Mouse (Mus musculus) liver, adult (tissue): ENCODE data around the gene Ptprm.

Experiments used
- GATA4 ChIP-seq: IDR thresholded peaks from 2 replicates; pipeline ENCODE4 v1.6.1; 2014; ENCODE audit warnings: mild to moderate bottlenecking, low read length; ENCODE audit not compliant: insufficient replicate concordance

Ptprm gene

GRCm38 (mm10) chr17:67314491-67315205 is 39.6 kb downstream of the Ptprm start:
- no peak for TF ChIP-seq GATA4

- TF ChIP-seq GATA4 = no peak
Observed at GRCm38 (mm10) chr17:67308421-67308820, 45.8 kb downstream of the Ptprm start.

- no peak for TF ChIP-seq GATA4
Observed at GRCm38 (mm10) chr17:67306066-67306845, 48.0 kb downstream of the Ptprm start.

- no peak for TF ChIP-seq GATA4
Observed at GRCm38 (mm10) chr17:67304831-67305230, 49.4 kb downstream of the Ptprm start.

- no peak for TF ChIP-seq GATA4
Observed at GRCm38 (mm10) chr17:67303326-67304099, 50.7 kb downstream of the Ptprm start.

GRCm38 (mm10) chr17:67302569-67302968 is 51.7 kb downstream of the Ptprm start:
- no peak for TF ChIP-seq GATA4

GRCm38 (mm10) chr17:67302074-67302473 is 52.2 kb downstream of the Ptprm start:
- no peak for TF ChIP-seq GATA4

- TF ChIP-seq GATA4 = no peak
Observed at GRCm38 (mm10) chr17:67301367-67301766, 52.9 kb downstream of the Ptprm start.

GRCm38 (mm10) chr17:67298269-67298798 is 55.9 kb downstream of the Ptprm start:
- no peak for TF ChIP-seq GATA4

GRCm38 (mm10) chr17:67296604-67297595 is 57.4 kb downstream of the Ptprm start:
- no peak for TF ChIP-seq GATA4

- TF ChIP-seq GATA4 = no peak
Observed at GRCm38 (mm10) chr17:67290662-67291240, 63.5 kb downstream of the Ptprm start.

- TF ChIP-seq GATA4 = no peak
Observed at GRCm38 (mm10) chr17:67287501-67287900, 66.8 kb downstream of the Ptprm start.

GRCm38 (mm10) chr17:67281640-67282170 is 72.6 kb downstream of the Ptprm start:
- no peak for TF ChIP-seq GATA4
